Mouse (Mus musculus): ENCODE data around the gene Rbfox2. TPM values are rescaled to one million over a fixed set of nuclear protein-coding genes. Genes with fewer than 3 reads are reported as not detected.

The Rbfox2 gene
- polyA plus RNA-seq, 1 experiment: 1.0 TPM

- TF ChIP-seq GATA1 (IDR thresholded peaks at IDR 0.05; ENCODE audit: low read length): no peak
Observed at GRCm38 (mm10) chr15:77230144-77230543, 76.7 kb downstream of the Rbfox2 start.

GRCm38 (mm10) chr15:77226831-77227354 lies 79.9 kb downstream of the Rbfox2 start:
- TF ChIP-seq GATA1 (IDR thresholded peaks at IDR 0.05; ENCODE audit: low read length): no peak

GRCm38 (mm10) chr15:77225858-77226257 lies 80.9 kb downstream of the Rbfox2 start:
- no peak for TF ChIP-seq GATA1 (IDR thresholded peaks at IDR 0.05; ENCODE audit: low read length)

GRCm38 (mm10) chr15:77225274-77225673 lies 81.5 kb downstream of the Rbfox2 start:
- no peak for TF ChIP-seq GATA1 (IDR thresholded peaks at IDR 0.05; ENCODE audit: low read length)

- TF ChIP-seq GATA1 (IDR thresholded peaks at IDR 0.05; ENCODE audit: low read length): peak; percentile 52
Observed at GRCm38 (mm10) chr15:77220833-77221232, 86.0 kb downstream of the Rbfox2 start.

- no peak for TF ChIP-seq GATA1 (IDR thresholded peaks at IDR 0.05; ENCODE audit: low read length)
Observed at GRCm38 (mm10) chr15:77220137-77220536, 86.7 kb downstream of the Rbfox2 start.

GRCm38 (mm10) chr15:77219571-77219970 lies 87.2 kb downstream of the Rbfox2 start:
- TF ChIP-seq GATA1 (IDR thresholded peaks at IDR 0.05; ENCODE audit: low read length): no peak

- TF ChIP-seq GATA1 (IDR thresholded peaks at IDR 0.05; ENCODE audit: low read length): no peak
Observed at GRCm38 (mm10) chr15:77218007-77218406, 88.8 kb downstream of the Rbfox2 start.

GRCm38 (mm10) chr15:77217523-77217922 lies 89.3 kb downstream of the Rbfox2 start:
- TF ChIP-seq GATA1 (IDR thresholded peaks at IDR 0.05; ENCODE audit: low read length): no peak

- no peak for TF ChIP-seq GATA1 (IDR thresholded peaks at IDR 0.05; ENCODE audit: low read length)
Observed at GRCm38 (mm10) chr15:77216704-77217103, 90.1 kb downstream of the Rbfox2 start.

- TF ChIP-seq GATA1 (IDR thresholded peaks at IDR 0.05; ENCODE audit: low read length): no peak
Observed at GRCm38 (mm10) chr15:77215178-77215800, 91.5 kb downstream of the Rbfox2 start.

GRCm38 (mm10) chr15:77214410-77215107 lies 92.2 kb downstream of the Rbfox2 start:
- TF ChIP-seq GATA1 (IDR thresholded peaks at IDR 0.05; ENCODE audit: low read length): no peak

- TF ChIP-seq GATA1 (IDR thresholded peaks at IDR 0.05; ENCODE audit: low read length): no peak
Observed at GRCm38 (mm10) chr15:77213829-77214228, 93.0 kb downstream of the Rbfox2 start.

- no peak for TF ChIP-seq GATA1 (IDR thresholded peaks at IDR 0.05; ENCODE audit: low read length)
Observed at GRCm38 (mm10) chr15:77212818-77213217, 94.0 kb downstream of the Rbfox2 start.

- TF ChIP-seq GATA1 (IDR thresholded peaks at IDR 0.05; ENCODE audit: low read length): no peak
Observed at GRCm38 (mm10) chr15:77212217-77212757, 94.5 kb downstream of the Rbfox2 start.

GRCm38 (mm10) chr15:77206996-77207395 lies 99.8 kb downstream of the Rbfox2 start:
- no peak for TF ChIP-seq GATA1 (IDR thresholded peaks at IDR 0.05; ENCODE audit: low read length)

- no peak for TF ChIP-seq GATA1 (IDR thresholded peaks at IDR 0.05; ENCODE audit: low read length)
Observed at GRCm38 (mm10) chr15:77204951-77205350, 101.9 kb downstream of the Rbfox2 start.

All from G1E-ER4 (cell line).